Mouse (Mus musculus) heart, postnatal 4 days (tissue): ENCODE data around the gene 3110021N24Rik. TPM values are rescaled to one million over a fixed set of nuclear protein-coding genes. Genes with fewer than 3 reads are reported as not detected.
A peak's percentile ranks its signal among the peaks of the same experiment; 100 is the strongest.
"Not testable (repeated sequence)": the region's sequence is repeated elsewhere in the genome, so short reads cannot be mapped to it uniquely, and the experiment has no call there.

Experiments
- DNase-seq: peaks from one replicate; pipeline ENCODE4 v3.0.0; 2021
- total RNA-seq, 2 experiments: library from RNA; stranded (reverse); gene quantifications; 2 replicates each; pipeline ENCODE4 v1.2.3; 2021

Gene 3110021N24Rik
- total RNA-seq, result under 1 TPM; 0.18 to 0.38 TPM

- DNase-seq, result no peak
These were observed at the start of gene 3110021N24Rik for GRCm38 (mm10) chr4:108719349-108719748. Gene 3110021N24Rik, plus strand, starts transcription at chr4:108719649.

GRCm38 (mm10) chr4:108686156-108686555 lies 33.3 kb upstream of the 3110021N24Rik start:
- DNase-seq, result no peak

- not testable (repeated sequence) for DNase-seq
These were observed 32.4 kb upstream of the 3110021N24Rik start for GRCm38 (mm10) chr4:108687098-108687497.

- no peak for DNase-seq
These were observed 29.0 kb upstream of the 3110021N24Rik start for GRCm38 (mm10) chr4:108690479-108690878.

- no peak for DNase-seq
These were observed 28.0 kb upstream of the 3110021N24Rik start for GRCm38 (mm10) chr4:108691469-108691868.

GRCm38 (mm10) chr4:108696934-108697333 lies 22.5 kb upstream of the 3110021N24Rik start:
- peak; percentile 38 for DNase-seq

- peak; percentile 12 for DNase-seq
These were observed 11.2 kb upstream of the 3110021N24Rik start for GRCm38 (mm10) chr4:108708209-108708608.

GRCm38 (mm10) chr4:108721245-108721784 lies 1.9 kb downstream of the 3110021N24Rik start:
- no peak for DNase-seq

GRCm38 (mm10) chr4:108724102-108724501 lies 4.7 kb downstream of the 3110021N24Rik start:
- DNase-seq, result no peak

- no peak for DNase-seq
These were observed 11.0 kb downstream of the 3110021N24Rik start for GRCm38 (mm10) chr4:108730450-108730849.

- no peak for DNase-seq
These were observed 12.1 kb downstream of the 3110021N24Rik start for GRCm38 (mm10) chr4:108731582-108731981.

- no peak for DNase-seq
These were observed 26.9 kb downstream of the 3110021N24Rik start for GRCm38 (mm10) chr4:108746160-108746873.

GRCm38 (mm10) chr4:108759583-108759982 lies 40.1 kb downstream of the 3110021N24Rik start:
- no peak for DNase-seq

- DNase-seq, result no peak
These were observed 49.1 kb downstream of the 3110021N24Rik start for GRCm38 (mm10) chr4:108768527-108768926.

- DNase-seq, result no peak
These were observed 60.3 kb downstream of the 3110021N24Rik start for GRCm38 (mm10) chr4:108779763-108780056.

GRCm38 (mm10) chr4:108780057-108780863 lies 60.8 kb downstream of the 3110021N24Rik start, which contains the start of gene Zfyve9:
Gene Zfyve9, minus strand, starts transcription at chr4:108780798.
- DNase-seq, result peak; percentile 88

GRCm38 (mm10) chr4:108780864-108781205 lies 61.4 kb downstream of the 3110021N24Rik start:
- DNase-seq, result no peak

- DNase-seq, result no peak
These were observed 62.1 kb downstream of the 3110021N24Rik start for GRCm38 (mm10) chr4:108781596-108781995.

GRCm38 (mm10) chr4:108782421-108783085 lies 63.1 kb downstream of the 3110021N24Rik start:
- no peak for DNase-seq

- DNase-seq, result no peak
These were observed 69.9 kb downstream of the 3110021N24Rik start for GRCm38 (mm10) chr4:108789258-108789936.

- DNase-seq, result no peak
These were observed 71.1 kb downstream of the 3110021N24Rik start for GRCm38 (mm10) chr4:108790507-108790906.

- no peak for DNase-seq
These were observed 74.5 kb downstream of the 3110021N24Rik start for GRCm38 (mm10) chr4:108793941-108794340.
